Comparison of ENCODE assay signal across 10 mouse cellular contexts in the genomic region with DNA sequence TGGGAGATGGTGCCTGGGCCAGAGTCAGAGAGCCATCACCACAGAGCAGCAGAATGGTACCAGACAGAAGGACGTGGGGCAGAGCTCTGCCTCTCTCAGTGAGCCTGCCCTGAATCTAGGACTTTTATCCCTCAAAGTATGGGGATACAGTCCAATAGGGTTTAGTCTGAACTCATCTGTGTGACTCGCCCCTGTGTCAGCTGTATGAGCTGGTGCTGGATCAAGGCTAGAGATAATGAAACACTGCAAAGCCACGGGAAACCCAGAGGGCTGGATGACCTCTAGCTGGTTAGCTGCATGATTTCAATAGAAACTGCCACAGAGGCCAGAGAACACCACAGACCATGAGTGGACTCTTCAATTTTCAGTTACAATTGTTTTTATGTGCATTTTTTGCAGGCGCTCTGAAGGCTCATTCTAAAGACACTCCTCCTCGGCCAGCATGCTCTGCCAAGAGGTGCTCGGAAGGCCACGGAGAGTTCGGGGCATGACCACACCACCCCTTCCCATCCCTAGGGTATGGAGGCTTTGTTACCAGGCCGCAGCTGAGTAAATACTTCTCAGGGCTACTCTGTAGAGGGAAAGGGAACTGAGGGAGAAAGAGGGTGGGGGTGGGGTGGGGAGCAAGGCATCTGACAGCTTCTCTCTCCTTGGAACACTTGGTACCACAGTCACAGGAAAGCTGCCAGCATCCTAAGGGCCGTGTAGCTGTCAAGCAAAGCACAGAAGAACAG. TPM values are rescaled to one million over a fixed set of nuclear protein-coding genes. Genes with fewer than 3 reads are reported as not detected.
DNase-seq lines count a peak whose midpoint lies in the region; ATAC-seq and TF ChIP-seq lines count a peak whose summit lies in the region.
"Had no signal": no experiment of that assay in that cellular context is flagged by ENCODE, and none has a peak within 500 bp of the region (broad histone marks: within the 10 kb centered on the region; RNA-seq: fewer than 3 reads in every experiment).

No protein-coding gene starts in this region.

- peak; percentile 56; the same call in 1 of the 2 replicates for ATAC-seq in hindbrain, embryonic 11.5 days (ENCODE audit: low FRiP score)
- ATAC-seq in midbrain, embryonic 15.5 days (replicated peaks) = 0 out of 2 replicates have a peak, but pooled peaks have one; percentile 33

- no peaks in the 10 kb centered on the region for H3K36me3 ChIP-seq in hindbrain, embryonic 11.5 days (ENCODE audit: control insufficient read depth, insufficient read depth, low read length)
- H3K36me3 ChIP-seq in midbrain, embryonic 15.5 days (replicated peaks) = no peaks in the 10 kb centered on the region

- no peak overlapping the region for H3K9ac ChIP-seq in hindbrain, embryonic 11.5 days (ENCODE audit: low read depth, low read length)
- H3K9ac ChIP-seq in midbrain, embryonic 15.5 days = no peak overlapping the region

- no peaks in the 10 kb centered on the region for H3K4me1 ChIP-seq in hindbrain, embryonic 11.5 days (replicated peaks; ENCODE audit: control insufficient read depth, insufficient read depth, low read length)
- H3K4me1 ChIP-seq in midbrain, embryonic 15.5 days = 0 out of 2 replicates have a peak, but pooled peaks cover 5% of the 10 kb centered on the region

- H3K27ac ChIP-seq in gastrocnemius, adult 2 months = peak overlapping the region; percentile 9; the same call in 1 of the 2 replicates
- peak overlapping the region; percentile 39; the same call in 1 of the 2 replicates for H3K27ac ChIP-seq in hindbrain, embryonic 11.5 days (ENCODE audit: low read depth, low read length)
- H3K27ac ChIP-seq in midbrain, embryonic 15.5 days = peak overlapping the region; percentile 58

- no peak for TF ChIP-seq CTCF in gastrocnemius, adult 2 months (IDR thresholded peaks at IDR 0.05)

- 27% methylated on average over 10 of the region's 10 CpGs for WGBS in hindbrain, embryonic 11.5 days
- 26% methylated on average over 10 of the region's 10 CpGs for WGBS in midbrain, embryonic 15.5 days

- no peaks in the 10 kb centered on the region for H3K9me3 ChIP-seq in hindbrain, embryonic 11.5 days (ENCODE audit: control insufficient read depth, low read length)
- no peaks in the 10 kb centered on the region for H3K9me3 ChIP-seq in midbrain, embryonic 15.5 days

- no peaks in the 10 kb centered on the region for H3K27me3 ChIP-seq in hindbrain, embryonic 11.5 days (ENCODE audit: control insufficient read depth, insufficient read depth, low read length)
- no peaks in the 10 kb centered on the region for H3K27me3 ChIP-seq in midbrain, embryonic 15.5 days (replicated peaks)
- H3K27me3 ChIP-seq: CH12.LX had no signal

- H3K4me2 ChIP-seq in hindbrain, embryonic 11.5 days (replicated peaks; ENCODE audit: low read depth, low read length) = no peak overlapping the region
- H3K4me2 ChIP-seq in midbrain, embryonic 15.5 days = no peak overlapping the region

- DNase-seq in gastrocnemius, adult 2 months = peak; percentile 32
- no peak for DNase-seq in gastrocnemius, postnatal 25 days
- peak; percentile 66 for DNase-seq in adipocyte (ENCODE audit: low spot score)
- peak; percentile 35 for DNase-seq in hindbrain, embryonic 11.5 days (ENCODE audit: low spot score)
- DNase-seq in frontal cortex, postnatal 36 days (ENCODE audit: low spot score in 2 of 2) = no peak
- DNase-seq in thymus, adult 18-20 months = no peak
- DNase-seq in gastrocnemius, postnatal 14 days = no peak
- DNase-seq: right cerebral cortex, adult 18-20 months had no signal

- intact Hi-C loops in gastrocnemius, adult 2 months (cut with DNase I) = no loop called here
- intact Hi-C loops in gastrocnemius, postnatal 14 days (cut with DNase I; ENCODE audit: low total_unique reads) = no loop called here

- no peak overlapping the region for H3K4me3 ChIP-seq in gastrocnemius, adult 2 months
- H3K4me3 ChIP-seq in hindbrain, embryonic 11.5 days (ENCODE audit: low read depth, low read length) = no peak overlapping the region
- no peak overlapping the region for H3K4me3 ChIP-seq in midbrain, embryonic 15.5 days

RNA-seq across cellular contexts. Expression of a gene that starts 48.0 kb away (rescaled TPM):
- 100 to 1,000 TPM; 152 to 211 TPM for total RNA-seq in gastrocnemius, adult 2 months (2021)
- total RNA-seq in gastrocnemius, postnatal 25 days (2021) = 100 to 1,000 TPM; 100 to 119 TPM
- polyA plus RNA-seq in hindbrain, embryonic 11.5 days (2014; fragmentation: Nextera tagmentation; extraction: Ambion mirVana) = 66.1 and 78.9 TPM in 2 replicates
- 76.0 and 76.1 TPM in 2 replicates for polyA plus RNA-seq in midbrain, embryonic 15.5 days (2015; fragmentation: Nextera tagmentation; extraction: Ambion mirVana)
- total RNA-seq in gastrocnemius, postnatal 14 days (2021) = 100 to 1,000 TPM in 1 of 2 experiments, 10 to 100 TPM in 1; 74.4 to 104 TPM

RNA-seq across cellular contexts. Expression of a gene that starts 57.0 kb away (rescaled TPM):
- total RNA-seq in gastrocnemius, adult 2 months (2021) = 100 to 1,000 TPM; 375 to 428 TPM
- 100 to 1,000 TPM; 265 to 364 TPM for total RNA-seq in gastrocnemius, postnatal 25 days (2021)
- polyA plus RNA-seq in hindbrain, embryonic 11.5 days (2014; fragmentation: Nextera tagmentation; extraction: Ambion mirVana) = 16.4 and 17.3 TPM in 2 replicates
- 12.2 and 15.4 TPM in 2 replicates for polyA plus RNA-seq in midbrain, embryonic 15.5 days (2015; fragmentation: Nextera tagmentation; extraction: Ambion mirVana)
- total RNA-seq in gastrocnemius, postnatal 14 days (2021) = 100 to 1,000 TPM; 282 to 292 TPM

Comparison
In these comparisons a context has a peak if more than half of its experiments do, and no peak if none do; other contexts are left out.
1. DNase-seq: peak in gastrocnemius, adult 2 months (single experiment), adipocyte (single experiment) and hindbrain, embryonic 11.5 days (single experiment); none in gastrocnemius, postnatal 25 days (single experiment), frontal cortex, postnatal 36 days (0 of 2), thymus, adult 18-20 months (0 of 2) and gastrocnemius, postnatal 14 days (single experiment).
2. Peak in every context shown above with its lines, with median percentiles within 50 percentile points of each other: H3K27ac ChIP-seq.